Mouse (Mus musculus): Measurements from ENCODE around the gene Atl1. TPM values are rescaled to one million over a fixed set of nuclear protein-coding genes. Genes with fewer than 3 reads are reported as not detected.

Atl1 gene
- total and polyA plus RNA-seq, 3 experiments: 0.50 to 1.0 TPM; not detected in 1

DNA sequence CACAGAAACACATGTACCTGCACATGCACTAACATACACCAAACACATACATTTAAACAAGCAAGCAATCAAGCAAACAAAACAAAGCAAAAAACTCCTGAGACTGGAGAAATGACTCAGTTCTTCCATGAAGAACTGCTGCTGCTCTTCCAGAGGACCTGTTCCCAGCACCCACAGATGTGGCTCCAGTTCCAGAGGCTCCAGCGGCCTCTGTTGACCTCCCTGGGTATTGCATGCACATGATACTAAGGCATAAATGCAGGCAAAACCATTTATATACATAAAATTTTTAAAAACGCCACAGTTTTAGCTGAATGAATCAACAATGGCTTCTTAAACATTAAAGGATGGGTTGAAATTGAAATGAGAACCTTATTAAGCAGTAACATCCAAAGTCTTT is 46.9 kb downstream of the Atl1 start (continued):
- TF ChIP-seq USF2 (IDR thresholded peaks at IDR 0.05; ENCODE audit: borderline replicate concordance in 1 of 2, insufficient read depth in 1 of 2, low read depth in 1 of 2, low read length in 2 of 2) (no peak), EP300 (IDR thresholded peaks at IDR 0.05; ENCODE audit: low read depth in 1 of 2, low read length in 2 of 2) (no peak), USF1 (IDR thresholded peaks at IDR 0.05; ENCODE audit: low read depth, low read length) (no peak), CHD1 (IDR thresholded peaks at IDR 0.05; ENCODE audit: low read depth, low read length) (no peak), ZNF384 (IDR thresholded peaks at IDR 0.05; ENCODE audit: low read depth, low read length) (no peak), MYC (IDR thresholded peaks at IDR 0.05; ENCODE audit: low read depth, low read length) (no peak), ZC3H11A (IDR thresholded peaks at IDR 0.05; ENCODE audit: low read depth, low read length) (peak; percentile 46; the same call in 1 of the 2 replicates), GABPA (IDR thresholded peaks at IDR 0.05; ENCODE audit: low read depth, low read length) (no peak), SIN3A (IDR thresholded peaks at IDR 0.05; ENCODE audit: low read length) (no peak), MYB (IDR thresholded peaks at IDR 0.05; ENCODE audit: low read depth, low read length) (no peak), BHLHE40 (IDR thresholded peaks at IDR 0.05; ENCODE audit: borderline replicate concordance, low read depth, low read length) (no peak), TBP (IDR thresholded peaks at IDR 0.05; ENCODE audit: low read depth, low read length) (no peak), CHD2 (IDR thresholded peaks at IDR 0.05; ENCODE audit: low read length) (no peak), MAFK (IDR thresholded peaks at IDR 0.05; ENCODE audit: borderline replicate concordance, low read depth, low read length) (no peak), POLR2AphosphoS5 (IDR thresholded peaks at IDR 0.05; ENCODE audit: borderline replicate concordance, low read depth, low read length) (no peak), GATA1 (IDR thresholded peaks at IDR 0.05; ENCODE audit: low read depth, low read length) (no peak), TAL1 (IDR thresholded peaks at IDR 0.05; ENCODE audit: low read length) (no peak), ETS1 (IDR thresholded peaks at IDR 0.05; ENCODE audit: low read depth, low read length) (no peak), RAD21 (IDR thresholded peaks at IDR 0.05; ENCODE audit: low read depth, low read length) (peak; percentile 63), POLR2A (IDR thresholded peaks at IDR 0.05; ENCODE audit: control insufficient read depth in 1 of 2, insufficient read depth in 1 of 2, low read depth in 1 of 2, low read length in 2 of 2, poor library complexity in 1 of 2) (no peak)

DNA sequence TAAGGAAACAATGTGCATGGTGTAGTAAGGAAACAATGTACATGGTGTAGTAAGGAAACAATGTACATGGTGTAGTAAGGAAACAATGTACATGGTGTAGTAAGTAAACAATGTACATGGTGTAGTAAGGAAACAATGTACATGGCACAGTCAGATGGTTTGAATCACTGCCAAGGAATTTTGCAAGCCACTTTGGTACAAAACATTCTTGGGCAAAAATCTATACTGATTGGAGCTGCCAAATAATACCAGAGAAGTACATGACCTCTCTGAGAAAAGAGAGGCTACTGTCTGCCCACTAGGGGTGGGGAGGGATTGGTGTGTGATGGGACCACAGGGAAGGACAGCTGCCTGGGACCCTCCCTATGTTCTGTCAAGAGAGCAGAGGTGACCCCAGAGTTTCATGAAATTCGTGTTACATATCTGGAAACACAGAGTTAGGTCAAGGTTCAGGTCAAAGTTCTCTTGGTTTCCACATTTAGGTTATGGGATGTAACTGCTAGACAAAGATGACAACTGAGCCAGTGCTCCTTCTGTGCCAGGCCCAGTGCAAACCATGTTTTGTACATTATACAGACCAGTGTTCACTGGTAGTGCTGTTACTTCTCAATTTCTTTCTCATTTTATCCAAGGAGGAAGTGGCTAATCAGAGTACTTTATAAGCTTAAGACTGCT is 49.4 kb downstream of the Atl1 start:
- H3K9me3 ChIP-seq (replicated peaks; ENCODE audit: insufficient read depth, low read length): no peaks in the 10 kb centered on the region
- H3K79me2 ChIP-seq (ENCODE audit: control insufficient read depth, insufficient read depth, low read length, poor library complexity): no peaks in the 10 kb centered on the region
- peaks cover 0 to 3% of the 10 kb centered on the region in 2 experiments; a peak in 2 of 4 replicates for H3K36me3 ChIP-seq (ENCODE audit: control insufficient read depth in 1 of 2, insufficient read depth in 2 of 2, low read length in 2 of 2)
- no peaks in the 10 kb centered on the region for H3K27me3 ChIP-seq (ENCODE audit: control insufficient read depth in 1 of 2, insufficient read depth in 2 of 2, low read length in 2 of 2)
- H3K4me3 ChIP-seq (ENCODE audit: control insufficient read depth in 1 of 2, insufficient read depth in 1 of 2, low read depth in 2 of 2, low read length in 2 of 2): no peak overlapping the region
- TF ChIP-seq NRF1 (IDR thresholded peaks at IDR 0.05; ENCODE audit: insufficient read depth, low read depth, low read length, poor library complexity, severe bottlenecking) (no peak), SMC3 (IDR thresholded peaks at IDR 0.05; ENCODE audit: low read depth, low read length) (0 out of 2 replicates have a peak, but pooled peaks have one; percentile 13), RCOR1 (IDR thresholded peaks at IDR 0.05; ENCODE audit: low read depth, low read length) (peak; percentile 71; the same call in 1 of the 2 replicates)
- no peak overlapping the region for H3K27ac ChIP-seq (ENCODE audit: control insufficient read depth, low read depth, low read length)
- DNase-seq (ENCODE audit: low read depth, low spot score): peak; percentile 29
- no peak overlapping the region for H3K9ac ChIP-seq (ENCODE audit: control insufficient read depth, low read depth, low read length, poor library complexity, severe bottlenecking)
- H3K4me1 ChIP-seq (ENCODE audit: control insufficient read depth in 1 of 2, insufficient read depth in 2 of 2, low read length in 2 of 2): peaks cover 3 to 4% of the 10 kb centered on the region in 2 experiments; a peak in 2 of 4 replicates
